In the genomic region with DNA sequence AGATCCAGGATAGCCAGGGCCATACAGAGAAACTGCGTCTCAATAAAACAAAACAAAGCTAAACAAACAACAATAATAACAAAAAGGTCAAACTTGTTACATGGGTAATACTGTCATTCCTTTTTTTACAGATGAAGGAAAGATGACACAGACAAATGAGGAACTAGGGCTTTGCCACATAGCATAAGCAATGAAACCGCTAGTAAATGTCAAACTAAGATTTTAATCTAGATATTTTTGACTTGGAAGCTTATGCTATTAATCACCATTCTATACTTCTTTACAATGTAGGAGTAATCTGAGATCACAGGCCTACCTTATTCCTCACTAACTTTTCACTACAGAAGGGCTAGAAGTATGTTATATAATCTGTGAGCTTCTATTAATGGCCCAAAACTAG, we compare ENCODE assay signal across 26 mouse cellular contexts.
"Had no signal": no experiment of that assay in that cellular context is flagged by ENCODE, and none has a peak within 500 bp of the region (broad histone marks: within the 10 kb centered on the region; RNA-seq: fewer than 3 reads in every experiment).

No protein-coding gene starts in this region.

- H3K27ac ChIP-seq: heart, adult 2 months; heart, embryonic 13.5 days; heart, embryonic 15.5 days; hindbrain, embryonic 13.5 days; hindbrain, embryonic 15.5 days; hindbrain, postnatal 0 days; kidney, embryonic 15.5 days; kidney, postnatal 0 days; left cerebral cortex, adult 2 months; limb, embryonic 10.5 days; limb, embryonic 12.5 days; liver, embryonic 13.5 days; liver, embryonic 15.5 days had no signal

- H3K36me3 ChIP-seq: heart, embryonic 13.5 days; heart, embryonic 15.5 days; hindbrain, embryonic 13.5 days; hindbrain, embryonic 15.5 days; kidney, embryonic 15.5 days; limb, embryonic 10.5 days; limb, embryonic 12.5 days; liver, embryonic 13.5 days; liver, embryonic 15.5 days had no signal

- H3K4me3 ChIP-seq: heart, adult 2 months; heart, embryonic 13.5 days; heart, embryonic 15.5 days; hindbrain, embryonic 13.5 days; hindbrain, embryonic 15.5 days; kidney, embryonic 15.5 days; left cerebral cortex, adult 2 months; limb, embryonic 10.5 days; limb, embryonic 12.5 days; liver, embryonic 13.5 days; liver, embryonic 15.5 days had no signal

- H3K27me3 ChIP-seq: heart, embryonic 13.5 days; heart, embryonic 15.5 days; hindbrain, embryonic 13.5 days; hindbrain, embryonic 15.5 days; kidney, embryonic 15.5 days; limb, embryonic 12.5 days; liver, embryonic 13.5 days; liver, embryonic 15.5 days had no signal

- H3K9ac ChIP-seq: heart, embryonic 13.5 days; heart, embryonic 15.5 days; hindbrain, embryonic 13.5 days; hindbrain, embryonic 15.5 days; kidney, embryonic 15.5 days; limb, embryonic 12.5 days; liver, embryonic 13.5 days; liver, embryonic 15.5 days had no signal

- H3K9me3 ChIP-seq: heart, embryonic 13.5 days; heart, embryonic 15.5 days; hindbrain, embryonic 13.5 days; hindbrain, embryonic 15.5 days; kidney, embryonic 15.5 days; limb, embryonic 10.5 days; limb, embryonic 12.5 days; liver, embryonic 13.5 days; liver, embryonic 15.5 days had no signal

- DNase-seq: gastrocnemius, postnatal 14 days; gastrocnemius, postnatal 36 days; heart, adult 11 months; heart, adult 2 months; heart, postnatal 14 days; heart, postnatal 36 days; kidney, adult 11 months; kidney, adult 2 months; kidney, adult 9 months; kidney, postnatal 14 days; kidney, postnatal 36 days; layer of hippocampus, adult 9-11 months; liver; liver, embryonic 13.5 days had no signal

- ATAC-seq: hindbrain, postnatal 0 days; intestine, embryonic 16.5 days had no signal

- H3K4me1 ChIP-seq: liver, embryonic 15.5 days had no signal
